Mouse (Mus musculus) cerebellum, adult 18-20 months (tissue): ENCODE data around the gene Lhfpl2.
A peak's percentile ranks its signal among the peaks of the same experiment; 100 is the strongest.

ENCODE experiments used
- DNase-seq, 2 experiments: peaks; one replicate each; pipeline ENCODE4 v3.0.0; 2021

Lhfpl2 gene

DNA sequence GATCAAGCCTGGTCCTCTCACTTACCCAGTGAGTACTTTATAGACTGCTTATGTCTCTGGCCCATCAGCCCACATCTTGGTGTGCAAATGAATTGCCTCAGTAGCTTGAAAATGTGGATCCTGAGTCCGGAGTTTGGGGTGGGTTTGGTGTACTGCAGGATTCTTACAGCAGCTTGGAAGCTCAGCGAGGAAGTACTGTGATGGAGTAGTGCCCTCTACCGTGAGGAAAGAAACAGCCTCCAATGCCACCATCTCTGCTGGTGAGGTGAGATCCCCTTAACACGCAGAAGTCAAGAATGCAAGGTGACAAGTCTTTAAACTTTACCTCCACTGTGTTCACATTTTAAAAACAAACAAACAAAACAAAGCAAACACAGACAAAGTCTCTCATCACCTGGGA, 89.7 kb downstream of the Lhfpl2 start:
- no peak for DNase-seq

DNA sequence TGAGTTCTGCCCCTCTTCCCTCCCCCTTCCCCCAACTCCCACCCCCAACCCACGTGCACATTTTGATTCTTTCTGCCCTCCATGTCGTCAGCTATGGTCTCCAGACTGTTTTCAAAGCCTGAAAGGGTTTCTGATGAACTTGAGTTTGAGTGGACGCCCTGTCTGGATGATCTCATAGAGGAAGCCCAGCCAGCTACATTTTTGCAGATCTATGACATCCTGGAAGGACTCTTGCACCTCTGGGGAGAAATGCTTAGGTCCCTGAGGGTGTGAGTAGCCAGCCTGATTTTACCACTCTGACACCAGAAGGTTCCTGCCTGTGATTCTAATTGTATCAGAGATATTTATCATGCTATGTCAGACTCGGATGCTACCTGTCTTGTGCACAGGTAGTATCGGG, 91.4 kb downstream of the Lhfpl2 start:
- no peak for DNase-seq

- DNase-seq = peak; percentile 84 to 87
These were observed 92.2 kb downstream of the Lhfpl2 start for GRCm38 (mm10) chr13:94149781-94150180.

GRCm38 (mm10) chr13:94151308-94151707, 93.7 kb downstream of the Lhfpl2 start:
- DNase-seq = no peak

DNA sequence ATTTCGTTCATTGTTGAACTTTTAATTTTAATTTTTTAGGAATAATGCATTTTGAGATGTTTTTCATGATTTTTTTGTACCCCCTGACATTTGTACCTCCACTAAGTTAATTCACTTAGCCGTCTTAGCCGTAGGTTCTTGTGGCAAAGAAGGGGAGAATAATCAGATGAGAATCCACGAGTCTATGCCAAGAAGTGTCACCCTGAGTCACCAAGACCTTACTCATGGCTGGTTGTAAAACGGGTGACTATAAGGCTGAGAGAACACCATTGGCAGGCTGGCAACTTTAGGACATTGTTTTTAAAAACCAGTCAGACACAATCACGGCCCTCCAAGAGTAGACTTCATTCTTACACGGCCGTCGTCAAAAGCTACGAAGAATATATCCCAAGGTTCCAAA, 95.2 kb downstream of the Lhfpl2 start:
- no peak for DNase-seq

DNA sequence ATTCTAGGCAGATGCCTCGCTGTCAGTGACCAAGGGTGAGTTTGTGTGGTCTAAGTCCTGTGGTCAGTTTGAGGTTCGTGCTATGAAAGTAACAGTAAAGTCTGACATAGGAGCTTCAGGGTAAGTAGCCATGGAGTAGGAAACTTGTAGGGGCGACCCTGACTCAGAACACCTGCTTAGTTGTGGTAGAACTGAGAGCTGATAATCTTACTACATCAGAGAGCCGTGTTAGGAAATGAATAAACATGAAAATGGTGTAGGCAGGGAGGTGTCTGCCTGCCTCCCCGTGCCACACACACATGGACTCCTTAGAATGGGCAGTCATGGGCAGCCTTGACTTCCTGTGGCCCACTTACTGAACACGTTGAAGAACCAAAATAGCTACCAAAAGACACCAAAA, 96.1 kb downstream of the Lhfpl2 start:
- no peak for DNase-seq

DNA sequence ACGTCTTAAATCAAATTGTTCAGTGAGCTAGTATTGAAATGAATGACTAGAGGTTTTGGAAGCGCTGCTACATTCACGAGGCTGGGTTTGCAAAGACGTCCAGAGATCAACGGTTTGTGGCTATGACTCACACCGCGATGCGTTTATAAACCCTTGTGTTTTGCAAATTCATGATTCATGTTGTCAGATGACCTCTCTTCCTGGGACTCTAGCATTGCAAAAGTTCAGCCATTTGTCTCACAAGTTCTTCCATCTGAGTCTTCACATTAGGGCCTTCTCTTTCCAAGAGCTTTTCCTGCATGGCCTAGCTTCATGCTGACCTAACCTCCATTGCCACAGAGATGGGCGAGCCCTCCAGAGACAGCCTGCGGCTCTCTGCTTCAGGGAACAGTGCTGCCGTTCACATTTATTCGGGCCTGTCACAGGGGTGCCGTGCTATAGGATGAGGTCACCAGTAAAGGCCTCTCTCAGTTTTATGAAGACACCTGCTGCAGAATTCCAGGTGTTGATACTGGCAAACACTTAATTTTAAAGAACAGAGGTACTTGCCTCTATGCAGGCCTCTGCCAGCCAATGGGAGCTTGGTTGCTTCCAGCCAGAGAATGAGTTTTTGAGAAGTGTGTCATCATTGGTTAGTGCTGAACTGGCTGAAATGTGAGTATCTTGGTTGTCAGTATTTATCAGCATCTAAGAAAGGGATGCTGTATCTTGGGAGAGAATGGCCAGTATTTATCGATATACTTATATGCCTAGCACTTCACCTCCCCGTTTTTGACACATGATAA, 97.1 kb downstream of the Lhfpl2 start:
- DNase-seq = no peak

- no peak for DNase-seq
These were observed 98.2 kb downstream of the Lhfpl2 start for GRCm38 (mm10) chr13:94155657-94156429.

DNA sequence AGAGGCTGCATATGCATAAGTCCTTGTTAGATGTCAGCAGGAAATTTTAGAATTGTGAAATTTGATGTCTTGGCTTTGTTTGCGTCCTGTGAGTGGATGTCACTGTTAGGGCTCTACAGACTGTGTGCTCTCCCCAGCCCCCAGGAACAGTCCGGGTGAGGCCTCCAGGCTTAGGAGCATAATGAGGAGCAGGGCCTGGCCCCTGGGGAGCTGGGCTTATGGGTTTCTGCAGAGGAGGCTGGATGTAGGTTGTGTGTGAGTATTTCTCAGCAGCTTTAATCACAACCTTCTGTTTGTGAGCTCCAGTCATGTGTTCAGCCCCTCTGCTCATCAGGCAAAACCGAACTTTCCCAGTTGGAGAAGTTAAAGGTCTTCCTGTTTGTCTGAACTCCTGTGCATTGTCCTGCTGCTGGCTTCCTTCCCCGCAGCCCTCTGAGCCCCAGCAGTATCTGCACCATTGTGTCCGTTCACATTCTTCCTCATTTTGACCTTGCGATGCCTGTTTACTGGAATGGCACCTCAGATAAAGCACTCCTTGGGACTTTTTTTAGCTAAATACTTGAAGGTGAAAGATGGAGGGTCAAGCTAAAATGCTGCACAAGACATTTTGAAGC, 101.4 kb downstream of the Lhfpl2 start:
- no peak for DNase-seq

GRCm38 (mm10) chr13:94159478-94160220, 102.1 kb downstream of the Lhfpl2 start:
- no peak for DNase-seq

DNA sequence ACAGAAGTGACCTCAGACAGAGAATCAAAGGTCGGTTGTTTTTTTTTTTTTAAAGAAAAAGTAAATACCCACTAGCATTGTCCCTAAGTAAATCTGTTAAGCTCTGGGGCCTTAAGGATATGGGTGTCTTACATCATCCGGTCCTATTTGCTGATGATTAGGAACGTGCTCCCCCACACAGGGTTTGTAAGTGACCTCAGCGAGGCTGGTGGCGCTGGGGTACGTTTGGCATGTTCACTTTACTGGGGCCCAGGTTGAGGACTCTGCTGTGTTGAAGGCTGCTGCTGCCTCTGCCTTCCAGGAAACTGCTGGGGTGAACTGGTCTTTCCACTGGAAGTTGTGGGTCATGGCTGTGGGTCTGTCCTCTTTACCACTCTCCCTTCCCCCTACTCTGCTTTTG, 106.9 kb downstream of the Lhfpl2 start:
- DNase-seq = no peak

GRCm38 (mm10) chr13:94168319-94168718, 110.7 kb downstream of the Lhfpl2 start:
- DNase-seq = no peak

DNA sequence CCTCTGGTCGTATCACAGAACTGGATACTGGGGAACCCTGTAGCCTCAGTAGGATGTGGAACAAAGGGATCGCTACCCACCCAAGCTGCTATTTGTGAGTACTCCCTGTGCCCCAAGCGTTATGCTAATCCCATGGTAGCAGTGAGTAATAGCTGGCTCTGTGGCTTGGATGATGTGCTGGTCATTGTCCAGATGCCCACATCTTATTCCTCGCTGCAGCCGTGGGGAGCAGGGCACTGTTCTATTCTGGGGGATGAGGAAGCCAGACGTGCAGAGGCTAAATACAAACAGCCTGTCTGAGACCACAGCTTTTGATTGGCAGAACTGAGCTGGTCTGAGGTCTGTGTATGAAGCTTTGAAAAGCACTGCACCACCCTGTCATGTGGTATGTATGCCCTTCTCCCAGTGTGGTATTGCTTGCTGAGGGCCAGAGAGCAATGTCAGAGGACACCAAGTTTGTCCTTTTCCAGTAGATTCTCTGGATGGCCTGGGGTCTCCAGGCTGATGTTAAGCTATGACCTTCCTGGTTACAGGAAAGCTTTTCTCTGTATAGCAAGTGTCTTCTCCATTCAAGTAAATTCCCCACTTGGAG, 111.8 kb downstream of the Lhfpl2 start:
- no peak for DNase-seq

- no peak for DNase-seq
These were observed 114.0 kb downstream of the Lhfpl2 start for GRCm38 (mm10) chr13:94171612-94172011.

DNA sequence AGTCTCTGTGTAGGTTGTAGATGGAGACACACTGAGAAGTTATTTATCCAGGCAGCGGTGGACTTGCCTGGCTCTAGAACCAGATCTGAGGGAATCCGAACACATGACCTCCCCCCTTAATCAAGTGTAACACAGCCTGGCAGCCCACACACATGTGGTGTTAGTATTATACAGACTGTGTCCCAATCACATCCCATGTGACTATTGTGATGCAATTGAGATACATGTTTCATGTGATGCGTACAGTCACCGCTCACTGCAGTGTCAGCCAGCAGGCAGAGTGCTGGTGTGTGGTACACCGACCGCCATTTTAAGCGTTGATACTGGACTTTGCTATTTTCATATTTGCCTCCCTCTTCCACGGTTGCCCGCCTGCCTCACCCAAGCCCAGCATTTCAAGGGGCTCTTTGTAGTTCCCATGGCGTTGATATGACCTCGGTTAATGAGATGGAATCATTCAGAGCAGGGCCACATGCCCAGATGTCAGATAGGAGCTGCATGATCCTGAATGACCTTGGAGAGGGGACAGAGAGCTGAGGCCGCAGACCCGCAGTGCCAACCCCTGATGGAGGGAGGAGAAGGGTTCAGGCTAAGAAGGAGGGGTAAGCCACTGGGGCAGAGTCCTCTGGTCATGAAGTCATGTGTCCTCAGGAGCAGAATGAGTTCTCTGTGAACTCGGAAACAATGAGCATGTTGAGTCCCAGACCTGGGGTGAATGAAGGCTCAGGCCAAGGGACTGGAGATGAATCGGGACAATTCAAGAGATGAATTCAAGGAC, 115.1 kb downstream of the Lhfpl2 start:
- DNase-seq = no peak

DNA sequence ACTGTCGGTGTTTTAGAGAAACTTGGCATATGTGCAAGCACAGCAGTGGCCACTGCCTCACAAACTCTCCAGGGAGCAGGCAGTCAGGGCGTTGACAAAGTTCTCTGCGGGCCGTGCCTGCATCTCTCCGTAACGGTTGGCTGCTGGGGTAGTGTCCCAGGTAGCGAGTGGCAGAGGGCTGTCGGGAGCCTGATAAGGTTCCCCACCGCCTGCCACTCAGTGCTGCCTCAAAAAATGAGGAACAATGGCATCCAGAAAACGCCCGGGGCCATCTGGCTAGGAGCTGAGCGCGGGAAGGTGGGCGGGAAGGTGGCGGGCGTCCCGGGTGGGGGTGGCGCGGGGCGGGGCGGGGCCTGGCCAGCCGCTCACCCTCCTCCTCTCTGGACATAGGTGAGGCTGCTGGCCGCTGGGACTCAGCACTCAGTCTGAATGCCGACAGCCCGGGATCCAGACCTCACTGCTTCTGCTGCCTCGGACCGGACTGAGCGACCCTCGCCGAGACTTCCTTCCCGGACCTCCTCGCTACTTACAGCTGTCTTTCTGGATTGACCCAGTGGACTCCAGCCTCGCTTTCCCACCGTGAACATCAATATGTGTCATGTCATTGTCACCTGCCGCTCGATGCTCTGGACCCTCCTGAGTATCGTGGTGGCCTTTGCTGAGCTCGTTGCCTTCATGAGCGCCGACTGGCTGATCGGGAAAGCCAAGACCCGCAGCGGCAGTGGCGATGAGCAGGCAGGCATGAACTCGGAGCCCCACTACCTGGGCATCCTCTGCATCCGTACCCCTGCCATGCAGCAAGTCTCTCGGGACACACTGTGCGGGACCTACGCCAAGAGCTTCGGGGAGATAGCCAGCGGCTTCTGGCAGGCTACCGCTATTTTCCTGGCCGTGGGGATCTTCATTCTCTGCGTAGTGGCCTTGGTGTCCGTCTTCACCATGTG, 116.3 kb downstream of the Lhfpl2 start:
- DNase-seq = peak; percentile 65 to 73

- DNase-seq = peak; percentile 39 to 48
These were observed 117.1 kb downstream of the Lhfpl2 start for GRCm38 (mm10) chr13:94174577-94175279.

GRCm38 (mm10) chr13:94175379-94176050, 117.9 kb downstream of the Lhfpl2 start:
- DNase-seq = peak; percentile 26

DNA sequence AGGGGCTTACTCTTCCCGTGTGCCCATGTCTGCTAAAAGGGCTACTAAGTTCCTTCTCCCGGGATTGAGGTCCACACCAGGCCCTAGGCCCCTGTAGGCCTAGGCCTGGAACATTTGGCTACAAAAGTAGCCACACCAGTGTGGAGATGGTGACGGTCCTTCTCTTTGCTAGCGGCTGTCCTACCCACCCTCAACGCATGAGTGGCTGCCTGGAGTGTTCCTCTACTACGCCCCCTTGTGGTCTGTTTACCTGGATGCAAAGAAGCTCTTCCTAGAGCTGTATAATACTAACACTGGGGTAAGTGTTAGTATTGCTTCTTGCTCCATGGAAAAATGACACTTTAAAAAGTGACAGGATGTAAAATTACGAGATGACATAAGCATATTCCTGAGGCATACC, 119.6 kb downstream of the Lhfpl2 start:
- peak; percentile 39 to 48 for DNase-seq
